Mouse (Mus musculus) MEL (cell line): Measurements from ENCODE around the gene Slc1a3. TPM values are rescaled to one million over a fixed set of nuclear protein-coding genes. Genes with fewer than 3 reads are reported as not detected.

Source experiments
- DNase-seq: peaks from one replicate; pipeline ENCODE4 v3.0.0; 2011; ENCODE audit warnings: low read depth, low spot score
- H3K27ac ChIP-seq: 2 replicates; pipeline ENCODE4 v1.5.1; 2012; ENCODE audit warnings: low read depth, mild to moderate bottlenecking, control low read depth, low read length, moderate library complexity; ENCODE audit not compliant: control insufficient read depth
- H3K27me3 ChIP-seq, 2 experiments: fragments of 150-350 bp in 1 of 2; sonication (generic) in 1 of 2; 2 replicates each; pipeline ENCODE4 v1.6.1; 2012; ENCODE audit warnings: low read length in 2 of 2, mild to moderate bottlenecking in 2 of 2, improper control_type of control experiment in 1 of 2, moderate library complexity in 1 of 2; ENCODE audit not compliant: insufficient read depth in 2 of 2, control insufficient read depth in 1 of 2
- H3K36me3 ChIP-seq, 2 experiments: 2 replicates each; pipeline ENCODE4 v1.6.1; 2012 to 2014; ENCODE audit warnings: low read length in 2 of 2, improper control_type of control experiment in 1 of 2, inconsistent platforms in 1 of 2, mild to moderate bottlenecking in 1 of 2; ENCODE audit not compliant: insufficient read depth in 2 of 2, control insufficient read depth in 1 of 2
- H3K4me1 ChIP-seq, 2 experiments: fragments of 150-350 bp in 1 of 2; sonication (generic) in 1 of 2; 2 replicates each; pipeline ENCODE4 v1.6.1; 2012; ENCODE audit warnings: low read length in 2 of 2, improper control_type of control experiment in 1 of 2, mild to moderate bottlenecking in 1 of 2; ENCODE audit not compliant: insufficient read depth in 2 of 2, control insufficient read depth in 1 of 2
- H3K4me3 ChIP-seq, 2 experiments: fragments of 150-350 bp in 1 of 2; sonication (generic) in 1 of 2; 2 replicates each; pipeline ENCODE4 v1.5.1; 2012; ENCODE audit warnings: low read depth in 2 of 2, low read length in 2 of 2, mild to moderate bottlenecking in 2 of 2, moderate library complexity in 2 of 2, control low read depth in 1 of 2, improper control_type of control experiment in 1 of 2; ENCODE audit not compliant: control insufficient read depth in 1 of 2, insufficient read depth in 1 of 2
- H3K79me2 ChIP-seq: 2 replicates; pipeline ENCODE4 v1.6.1; 2012; ENCODE audit warnings: mild to moderate bottlenecking, low read length, moderate library complexity; ENCODE audit not compliant: control insufficient read depth, poor library complexity, insufficient read depth
- H3K9ac ChIP-seq: 2 replicates; pipeline ENCODE4 v1.6.1; 2012; ENCODE audit warnings: low read depth, mild to moderate bottlenecking, control low read depth, low read length, moderate library complexity; ENCODE audit not compliant: control insufficient read depth, poor library complexity, severe bottlenecking
- H3K9me3 ChIP-seq: fragments of 150-350 bp; sonication (generic); replicated peaks from 2 replicates; pipeline ENCODE4 v1.6.1; 2012; ENCODE audit warnings: mild to moderate bottlenecking, low read length, improper control_type of control experiment, moderate library complexity; ENCODE audit not compliant: insufficient read depth
- BHLHE40 ChIP-seq: IDR thresholded peaks from 2 replicates; pipeline ENCODE4 v1.6.1; 2012; ENCODE audit warnings: low read depth, mild to moderate bottlenecking, inconsistent platforms, low read length, improper control_type of control experiment, borderline replicate concordance
- CHD1 ChIP-seq: IDR thresholded peaks from 2 replicates; pipeline ENCODE4 v1.6.1; 2012; ENCODE audit warnings: low read depth, mild to moderate bottlenecking, inconsistent platforms, low read length, improper control_type of control experiment
- CHD2 ChIP-seq: IDR thresholded peaks from 2 replicates; pipeline ENCODE4 v1.6.1; 2011; ENCODE audit warnings: low read length, improper control_type of control experiment
- ELF1 ChIP-seq: IDR thresholded peaks from 2 replicates; pipeline ENCODE4 v1.6.1; 2014; ENCODE audit warnings: low read depth, mild to moderate bottlenecking, inconsistent platforms, low read length, improper control_type of control experiment, moderate library complexity
- EP300 ChIP-seq, 2 experiments: IDR thresholded peaks; 2 replicates each; pipeline ENCODE4 v1.6.1; 2011; ENCODE audit warnings: improper control_type of control experiment in 2 of 2, low read length in 2 of 2, low read depth in 1 of 2, mild to moderate bottlenecking in 1 of 2
- ETS1 ChIP-seq: IDR thresholded peaks from 2 replicates; pipeline ENCODE4 v1.6.1; 2012; ENCODE audit warnings: low read depth, mild to moderate bottlenecking, inconsistent platforms, low read length, improper control_type of control experiment, moderate library complexity
- GABPA ChIP-seq: IDR thresholded peaks from 2 replicates; pipeline ENCODE4 v1.6.1; 2012; ENCODE audit warnings: low read depth, mild to moderate bottlenecking, inconsistent platforms, low read length, improper control_type of control experiment, moderate library complexity
- MAFK ChIP-seq: IDR thresholded peaks from 2 replicates; pipeline ENCODE4 v1.6.1; 2011; ENCODE audit warnings: low read depth, mild to moderate bottlenecking, low read length, improper control_type of control experiment, borderline replicate concordance
- MAX ChIP-seq: IDR thresholded peaks from 2 replicates; pipeline ENCODE4 v1.6.1; 2011; ENCODE audit warnings: low read length, improper control_type of control experiment
- MEF2A ChIP-seq: IDR thresholded peaks from 2 replicates; pipeline ENCODE4 v1.6.1; 2014; ENCODE audit warnings: low read depth, mild to moderate bottlenecking, inconsistent platforms, low read length, improper control_type of control experiment; ENCODE audit not compliant: poor library complexity, insufficient replicate concordance, severe bottlenecking; ENCODE audit errors: extremely low read depth
- MXI1 ChIP-seq: IDR thresholded peaks from 2 replicates; pipeline ENCODE4 v1.6.1; 2011; ENCODE audit warnings: mild to moderate bottlenecking, low read depth, low read length, improper control_type of control experiment
- MYB ChIP-seq: IDR thresholded peaks from 2 replicates; pipeline ENCODE4 v1.6.1; 2011; ENCODE audit warnings: mild to moderate bottlenecking, low read depth, low read length, improper control_type of control experiment
- NELFE ChIP-seq: IDR thresholded peaks from 2 replicates; pipeline ENCODE4 v1.6.1; 2011; ENCODE audit warnings: low read depth, low read length, improper control_type of control experiment
- NRF1 ChIP-seq: IDR thresholded peaks from 2 replicates; pipeline ENCODE4 v1.6.1; 2014; ENCODE audit warnings: low read depth, mild to moderate bottlenecking, inconsistent platforms, low read length, improper control_type of control experiment, moderate library complexity; ENCODE audit not compliant: poor library complexity, insufficient read depth, severe bottlenecking
- POLR2A ChIP-seq, 2 experiments: IDR thresholded peaks; 2 replicates each; pipeline ENCODE4 v1.6.1; 2011 to 2012; ENCODE audit warnings: low read length in 2 of 2, mild to moderate bottlenecking in 2 of 2, control low read depth in 1 of 2, improper control_type of control experiment in 1 of 2, low read depth in 1 of 2, moderate library complexity in 1 of 2; ENCODE audit not compliant: control insufficient read depth in 1 of 2, insufficient read depth in 1 of 2, poor library complexity in 1 of 2
- POLR2AphosphoS2 ChIP-seq: IDR thresholded peaks from 2 replicates; pipeline ENCODE4 v1.6.1; 2011; ENCODE audit warnings: low read length, improper control_type of control experiment
- RAD21 ChIP-seq: IDR thresholded peaks from 2 replicates; pipeline ENCODE4 v1.6.1; 2011; ENCODE audit warnings: mild to moderate bottlenecking, low read depth, low read length, improper control_type of control experiment
- SIN3A ChIP-seq: IDR thresholded peaks from 2 replicates; pipeline ENCODE4 v1.6.1; 2012; ENCODE audit warnings: low read length, improper control_type of control experiment, inconsistent platforms
- SMC3 ChIP-seq: IDR thresholded peaks from 2 replicates; pipeline ENCODE4 v1.6.1; 2011; ENCODE audit warnings: low read depth, low read length, improper control_type of control experiment
- TCF12 ChIP-seq: IDR thresholded peaks from 2 replicates; pipeline ENCODE4 v1.6.1; 2014; ENCODE audit warnings: low read depth, mild to moderate bottlenecking, inconsistent platforms, low read length, improper control_type of control experiment, moderate library complexity
- UBTF ChIP-seq: IDR thresholded peaks from 2 replicates; pipeline ENCODE4 v1.6.1; 2012; ENCODE audit warnings: low read depth, mild to moderate bottlenecking, inconsistent platforms, low read length, improper control_type of control experiment, moderate library complexity, borderline replicate concordance; ENCODE audit not compliant: insufficient read depth
- USF1 ChIP-seq: IDR thresholded peaks from 2 replicates; pipeline ENCODE4 v1.6.1; 2014; ENCODE audit warnings: low read depth, mild to moderate bottlenecking, inconsistent platforms, low read length, improper control_type of control experiment, moderate library complexity
- USF2 ChIP-seq, 2 experiments: IDR thresholded peaks; 2 replicates each; pipeline ENCODE4 v1.6.1; 2011 to 2012; ENCODE audit warnings: improper control_type of control experiment in 2 of 2, low read length in 2 of 2, borderline replicate concordance in 1 of 2, inconsistent platforms in 1 of 2, low read depth in 1 of 2, mild to moderate bottlenecking in 1 of 2; ENCODE audit not compliant: insufficient read depth in 1 of 2
- ZC3H11A ChIP-seq: IDR thresholded peaks from 2 replicates; pipeline ENCODE4 v1.6.1; 2012; ENCODE audit warnings: low read depth, mild to moderate bottlenecking, inconsistent platforms, low read length, improper control_type of control experiment
- ZKSCAN1 ChIP-seq: IDR thresholded peaks from 2 replicates; pipeline ENCODE4 v1.6.1; 2012; ENCODE audit warnings: low read depth, mild to moderate bottlenecking, inconsistent platforms, low read length, improper control_type of control experiment, moderate library complexity
- ZMIZ1 ChIP-seq: IDR thresholded peaks from 2 replicates; pipeline ENCODE4 v1.6.1; 2012; ENCODE audit warnings: low read depth, mild to moderate bottlenecking, inconsistent platforms, low read length, improper control_type of control experiment, moderate library complexity
- ZNF384 ChIP-seq: IDR thresholded peaks from 2 replicates; pipeline ENCODE4 v1.6.1; 2012; ENCODE audit warnings: low read depth, mild to moderate bottlenecking, inconsistent platforms, low read length, improper control_type of control experiment
- polyA plus RNA-seq, 2 experiments: library from polyadenylated mRNA; stranded (reverse) in 1 of 2; unstranded in 1 of 2; fragments of >175 nt in 1 of 2; fragments of >200 nt in 1 of 2; gene quantifications; 2 replicates each; pipeline versions ENCODE4 v1.2.1 to v1.2.4; 2012; ENCODE audit warnings: low replicate concordance in 2 of 2, low read depth in 1 of 2; ENCODE audit not compliant: insufficient read length in 2 of 2, insufficient read depth in 1 of 2, missing spikeins in 1 of 2
- total RNA-seq: library from RNA; depleted of rRNA; stranded (reverse); fragments of 300-350 nt; gene quantifications from 2 replicates; pipeline ENCODE4 v1.2.3, GENCODE M21; 2012

Gene Slc1a3
- total and polyA plus RNA-seq, 3 experiments, result not detected

- DNase-seq, result no peak
- Histone ChIP-seq H3K27ac (no peak overlapping the region), H3K4me3 (no peak overlapping the region), H3K36me3 (no peaks in the 10 kb centered on the region), H3K27me3 (peaks cover 2 to 7% of the 10 kb centered on the region in 2 experiments), H3K79me2 (no peaks in the 10 kb centered on the region), H3K9me3 (no peaks in the 10 kb centered on the region), H3K9ac (no peak overlapping the region), H3K4me1 (no peaks in the 10 kb centered on the region)
- TF ChIP-seq POLR2AphosphoS2 (no peak), SIN3A (no peak), GABPA (no peak), MAFK (no peak), EP300 (IDR thresholded peaks at IDR 0.05; ENCODE audit: low read depth in 1 of 2, low read length in 2 of 2) (no peak), ELF1 (no peak), ZMIZ1 (no peak), MXI1 (no peak), UBTF (no peak), CHD2 (no peak), TCF12 (no peak), SMC3 (no peak), NELFE (no peak), ZC3H11A (no peak), NRF1 (no peak), MAX (no peak), USF2 (IDR thresholded peaks at IDR 0.05; ENCODE audit: borderline replicate concordance in 1 of 2, insufficient read depth in 1 of 2, low read depth in 1 of 2, low read length in 2 of 2) (no peak), RAD21 (no peak), ETS1 (no peak)
These were observed 4.0 kb downstream of the Slc1a3 start for GRCm38 (mm10) chr15:8706613-8707012.

- Histone ChIP-seq H3K4me3 (no peak overlapping the region), H3K36me3 (no peaks in the 10 kb centered on the region), H3K27ac (no peak overlapping the region), H3K4me1 (no peaks in the 10 kb centered on the region), H3K9me3 (no peaks in the 10 kb centered on the region), H3K27me3 (peaks cover 4 to 7% of the 10 kb centered on the region in 2 experiments), H3K79me2 (no peaks in the 10 kb centered on the region), H3K9ac (no peak overlapping the region)
- no peak for DNase-seq
- TF ChIP-seq MXI1, result no peak
- no peak for TF ChIP-seq EP300 (IDR thresholded peaks at IDR 0.05; ENCODE audit: low read depth in 1 of 2, low read length in 2 of 2)
- no peak for TF ChIP-seq USF2 (IDR thresholded peaks at IDR 0.05; ENCODE audit: borderline replicate concordance in 1 of 2, insufficient read depth in 1 of 2, low read depth in 1 of 2, low read length in 2 of 2)
- TF ChIP-seq POLR2A (IDR thresholded peaks at IDR 0.05; ENCODE audit: control insufficient read depth in 1 of 2, insufficient read depth in 1 of 2, low read depth in 1 of 2, low read length in 2 of 2, poor library complexity in 1 of 2), result no peak
- no peak for TF ChIP-seq NELFE
- no peak for TF ChIP-seq MEF2A
- TF ChIP-seq POLR2AphosphoS2, result no peak
- TF ChIP-seq ZMIZ1, result no peak
- TF ChIP-seq CHD1, result no peak
- no peak for TF ChIP-seq MYB
- no peak for TF ChIP-seq ZKSCAN1
- TF ChIP-seq USF1, result no peak
- TF ChIP-seq ELF1, result no peak
- no peak for TF ChIP-seq GABPA
- TF ChIP-seq ZNF384, result no peak
- no peak for TF ChIP-seq BHLHE40
These were observed 4.4 kb downstream of the Slc1a3 start for GRCm38 (mm10) chr15:8706178-8706577.
